Mouse (Mus musculus) E14TG2a.4 (cell line): ENCODE results near the gene Bco1.
A peak's percentile ranks its signal among the peaks of the same experiment; 100 is the strongest.

ENCODE experiments used
- H3K27me3 ChIP-seq: 2 replicates; pipeline ENCODE4 v1.6.1; 2014; ENCODE audit warnings: low read length, control low read depth; ENCODE audit not compliant: insufficient read depth
- H3K36me3 ChIP-seq: 2 replicates; pipeline ENCODE4 v1.6.1; 2014; ENCODE audit warnings: low read length, control low read depth; ENCODE audit not compliant: insufficient read depth
- H3K4me1 ChIP-seq: replicated peaks from 2 replicates; pipeline ENCODE4 v1.6.1; 2014; ENCODE audit warnings: low read depth, low read length, control low read depth
- H3K4me3 ChIP-seq: replicated peaks from 2 replicates; pipeline ENCODE4 v1.5.1; 2014; ENCODE audit warnings: mild to moderate bottlenecking, low read length
- H3K9me3 ChIP-seq: 2 replicates; pipeline ENCODE4 v1.6.1; 2014; ENCODE audit warnings: low read length, control low read depth
- CTCF ChIP-seq: conservative IDR thresholded peaks from 2 replicates; pipeline ENCODE4 v1.5.1; 2014; ENCODE audit warnings: low read length
- NANOG ChIP-seq: IDR thresholded peaks from 2 replicates; pipeline ENCODE4 v1.6.1; 2014; ENCODE audit warnings: borderline replicate concordance, low read length, mixed read lengths
- POU5F1 ChIP-seq: IDR thresholded peaks from 2 replicates; pipeline ENCODE4 v1.6.1; 2014; ENCODE audit warnings: low read length, borderline replicate concordance

Bco1 gene

DNA sequence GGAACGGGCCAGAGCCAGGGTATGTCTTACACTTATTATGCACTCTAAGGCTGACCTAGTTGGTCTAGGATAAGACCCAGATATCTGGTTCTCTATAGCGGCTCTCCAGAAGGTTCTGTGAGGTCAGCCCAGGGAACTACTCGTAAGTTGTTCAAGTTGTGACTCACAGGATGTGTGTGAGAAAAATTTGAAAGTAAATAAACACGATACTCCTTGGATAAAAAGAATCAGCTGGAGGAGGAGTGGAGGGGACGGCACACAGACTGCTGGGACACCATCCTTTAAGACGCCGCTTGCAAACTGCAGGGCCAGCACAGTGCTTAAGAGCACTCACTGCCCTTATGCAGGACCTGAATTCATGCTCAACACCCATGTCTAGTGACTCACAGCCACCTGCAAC lies 81.6 kb downstream of the Bco1 start:
- Histone ChIP-seq H3K4me1 (peaks cover 15% of the 10 kb centered on the region), H3K4me3 (no peak overlapping the region), H3K27me3 (peaks cover 15% of the 10 kb centered on the region), H3K9me3 (no peaks in the 10 kb centered on the region), H3K36me3 (peaks cover 20% of the 10 kb centered on the region)
- no peak for TF ChIP-seq NANOG
- no peak for TF ChIP-seq POU5F1
- TF ChIP-seq CTCF: no peak

DNA sequence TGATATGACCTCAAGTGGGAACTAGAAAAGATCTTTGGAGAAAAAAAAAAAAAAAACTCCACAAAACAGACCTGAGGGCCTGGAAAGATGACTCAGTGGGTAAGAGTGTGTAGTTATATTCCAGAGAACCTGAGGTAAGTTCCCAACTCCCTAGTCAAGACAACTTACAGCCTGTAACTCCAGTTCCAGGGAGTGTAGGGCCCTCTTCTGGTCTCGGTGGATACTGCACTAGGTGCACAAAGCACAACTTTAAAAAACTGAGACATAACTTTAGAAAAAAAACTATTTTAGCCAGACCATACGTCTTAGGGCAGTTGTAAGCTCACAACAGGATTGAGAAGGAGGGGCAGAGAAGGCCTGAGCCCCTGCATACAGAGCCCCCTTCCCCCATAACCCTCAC lies 82.4 kb downstream of the Bco1 start:
- Histone ChIP-seq H3K27me3 (peaks cover 16% of the 10 kb centered on the region), H3K4me1 (peaks cover 19% of the 10 kb centered on the region), H3K9me3 (no peaks in the 10 kb centered on the region), H3K4me3 (no peak overlapping the region), H3K36me3 (peaks cover 20% of the 10 kb centered on the region)
- peak; percentile 34 for TF ChIP-seq CTCF
- TF ChIP-seq NANOG: no peak

DNA sequence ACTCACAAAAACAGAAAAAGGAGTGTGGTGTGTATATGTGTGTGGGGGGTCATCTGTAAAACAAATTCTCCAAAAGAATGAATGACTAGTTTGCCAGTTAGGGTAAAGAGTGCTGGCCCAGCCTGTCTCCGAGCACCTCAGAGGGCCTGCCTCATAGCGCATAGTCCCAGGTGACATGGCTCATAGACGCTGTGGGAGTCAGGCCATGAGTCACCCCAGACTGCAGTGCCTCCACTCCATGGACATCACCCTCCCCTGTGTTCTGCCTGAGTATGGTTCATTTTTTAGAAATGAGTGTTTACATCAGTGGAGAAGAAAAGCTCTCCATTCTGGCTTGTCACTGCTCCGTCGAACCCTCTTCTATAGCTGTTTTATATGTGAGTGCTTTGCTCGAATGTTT lies 83.0 kb downstream of the Bco1 start:
- H3K27me3 ChIP-seq: peaks cover 20% of the 10 kb centered on the region
- H3K4me3 ChIP-seq: no peak overlapping the region
- peaks cover 24% of the 10 kb centered on the region for H3K36me3 ChIP-seq
- TF ChIP-seq POU5F1 (no peak), NANOG (no peak), CTCF (no peak)
- H3K9me3 ChIP-seq: no peaks in the 10 kb centered on the region
- H3K4me1 ChIP-seq: peaks cover 22% of the 10 kb centered on the region

DNA sequence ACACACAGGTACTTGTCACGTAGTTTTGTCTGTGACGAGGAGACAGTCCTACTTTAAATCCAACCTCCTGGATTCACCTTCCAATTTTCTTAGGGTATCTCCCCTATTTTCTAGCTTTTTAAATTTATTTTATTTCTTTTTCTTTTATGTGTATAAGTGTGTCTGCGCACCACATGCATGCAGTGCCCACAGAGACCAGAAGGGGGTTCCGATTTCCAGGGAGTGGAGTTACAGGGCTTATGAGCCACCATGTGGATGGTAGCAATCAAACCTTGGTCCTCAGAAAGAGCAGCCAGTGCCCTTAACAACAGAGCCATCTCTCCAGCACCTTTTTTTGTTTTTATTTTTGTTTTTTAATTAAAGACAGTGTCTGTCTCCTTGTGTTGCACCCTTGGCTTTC lies 87.1 kb downstream of the Bco1 start:
- Histone ChIP-seq H3K27me3 (peaks cover 41% of the 10 kb centered on the region), H3K4me1 (peaks cover 41% of the 10 kb centered on the region), H3K36me3 (peaks cover 31% of the 10 kb centered on the region), H3K4me3 (no peak overlapping the region), H3K9me3 (no peaks in the 10 kb centered on the region)
- TF ChIP-seq CTCF (peak; percentile 57), NANOG (no peak)
